22 mouse cellular contexts compared by ENCODE assay signal in genomic region chr16:87770576-87770975, GRCm38 (mm10).
"Had no signal": no experiment of that assay in that cellular context is flagged by ENCODE, and none has a peak within 500 bp of the region (broad histone marks: within the 10 kb centered on the region; RNA-seq: fewer than 3 reads in every experiment).

No protein-coding gene starts in this region.

- H3K4me1 ChIP-seq: heart, embryonic 10.5 days; heart, embryonic 13.5 days; heart, embryonic 15.5 days; hindbrain, embryonic 13.5 days; hindbrain, embryonic 15.5 days; limb, embryonic 13.5 days; limb, embryonic 15.5 days; liver, embryonic 12.5 days had no signal

- H3K9ac ChIP-seq: forebrain, postnatal 0 days; heart, embryonic 13.5 days; heart, embryonic 15.5 days; hindbrain, embryonic 13.5 days; hindbrain, embryonic 15.5 days; limb, embryonic 13.5 days; limb, embryonic 15.5 days; liver, embryonic 12.5 days; liver, embryonic 14.5 days had no signal

- H3K9me3 ChIP-seq: heart, embryonic 10.5 days; heart, embryonic 13.5 days; heart, embryonic 15.5 days; hindbrain, embryonic 13.5 days; hindbrain, embryonic 15.5 days; limb, embryonic 13.5 days; limb, embryonic 15.5 days; liver, embryonic 12.5 days had no signal

- H3K36me3 ChIP-seq: heart, embryonic 10.5 days; heart, embryonic 13.5 days; heart, embryonic 15.5 days; hindbrain, embryonic 13.5 days; hindbrain, embryonic 15.5 days; limb, embryonic 13.5 days; limb, embryonic 15.5 days; liver, embryonic 12.5 days had no signal

- H3K4me2 ChIP-seq: heart, embryonic 13.5 days; heart, embryonic 15.5 days; hindbrain, embryonic 13.5 days; hindbrain, embryonic 15.5 days; limb, embryonic 13.5 days; limb, embryonic 15.5 days; liver, embryonic 12.5 days had no signal

- DNase-seq: forebrain, postnatal 0 days; gastrocnemius, postnatal 14 days; gastrocnemius, postnatal 36 days; heart, adult 18-20 months; heart, postnatal 14 days; heart, postnatal 36 days; kidney, adult 18-20 months; kidney, adult 9 months; kidney, postnatal 14 days; layer of hippocampus, adult 9-11 months; layer of hippocampus, postnatal 36 days; left cerebral cortex, postnatal 4 days had no signal

- H3K4me3 ChIP-seq: heart, embryonic 10.5 days; heart, embryonic 13.5 days; heart, embryonic 15.5 days; hindbrain, embryonic 13.5 days; hindbrain, embryonic 15.5 days; limb, embryonic 13.5 days; limb, embryonic 15.5 days; liver, embryonic 12.5 days had no signal

- H3K27me3 ChIP-seq: heart, embryonic 13.5 days; heart, embryonic 15.5 days; hindbrain, embryonic 13.5 days; hindbrain, embryonic 15.5 days; limb, embryonic 13.5 days; limb, embryonic 15.5 days; liver, embryonic 12.5 days had no signal

- H3K27ac ChIP-seq: heart, embryonic 10.5 days; heart, embryonic 13.5 days; heart, embryonic 15.5 days; hindbrain, embryonic 13.5 days; hindbrain, embryonic 15.5 days; hindbrain, postnatal 0 days; limb, embryonic 13.5 days; limb, embryonic 15.5 days; liver, embryonic 12.5 days; liver, embryonic 14.5 days had no signal

- ATAC-seq: forebrain, postnatal 0 days; hindbrain, postnatal 0 days; liver, embryonic 12.5 days had no signal
